Comparison of ENCODE assay signal across 12 mouse cellular contexts in genomic region chr13:63609734-63610133, GRCm38 (mm10). TPM values are rescaled to one million over a fixed set of nuclear protein-coding genes. Genes with fewer than 3 reads are reported as not detected.
DNase-seq lines count a peak whose midpoint lies in the region; ATAC-seq and TF ChIP-seq lines count a peak whose summit lies in the region.
"Had no signal": no experiment of that assay in that cellular context is flagged by ENCODE, and none has a peak within 500 bp of the region (broad histone marks: within the 10 kb centered on the region; RNA-seq: fewer than 3 reads in every experiment).

No protein-coding gene starts in this region.

- no peak overlapping the region for H3K4me3 ChIP-seq in intestine, embryonic 14.5 days (ENCODE audit: low read depth, low read length)
- H3K4me3 ChIP-seq in intestine, postnatal 0 days (ENCODE audit: low read depth, low read length), result no peak overlapping the region
- no peak overlapping the region for H3K4me3 ChIP-seq in midbrain, embryonic 10.5 days
- H3K4me3 ChIP-seq in midbrain, embryonic 15.5 days, result no peak overlapping the region
- no peak overlapping the region for H3K4me3 ChIP-seq in limb, embryonic 11.5 days (ENCODE audit: low read depth, low read length)
- H3K4me3 ChIP-seq: erythroblast, embryonic 14.5 days; hindbrain, embryonic 12.5 days had no signal

- no peak overlapping the region for H3K9ac ChIP-seq in intestine, embryonic 14.5 days (ENCODE audit: low read length)
- no peak overlapping the region for H3K9ac ChIP-seq in intestine, postnatal 0 days (ENCODE audit: low read depth, low read length)
- no peak overlapping the region for H3K9ac ChIP-seq in midbrain, embryonic 15.5 days
- H3K9ac ChIP-seq in limb, embryonic 11.5 days (ENCODE audit: low read length), result 0 out of 2 replicates have a peak overlapping the region, but pooled peaks have one; percentile 43
- H3K9ac ChIP-seq: hindbrain, embryonic 12.5 days had no signal

- intact Hi-C loops in left cerebral cortex, postnatal 25 days (cut with DNase I), result no loop called here

- TF ChIP-seq CTCF in intestine, postnatal 0 days (IDR thresholded peaks at IDR 0.05; ENCODE audit: low read depth), result no peak

- DNase-seq in intestine, embryonic 14.5 days (ENCODE audit: low spot score), result peak; percentile 63
- no peak for DNase-seq in midbrain, embryonic 10.5 days (ENCODE audit: low spot score)
- DNase-seq in limb, embryonic 11.5 days (ENCODE audit: low spot score), result peak; percentile 28
- no peak for DNase-seq in left cerebral cortex, postnatal 25 days (ENCODE audit: low spot score in 2 of 2)
- DNase-seq in thymus, adult 18-20 months, result no peak
- no peak for DNase-seq in frontal cortex, postnatal 36 days (ENCODE audit: low spot score in 2 of 2)
- DNase-seq: cerebellum, postnatal 14 days; heart, adult 11 months had no signal

- no peaks in the 10 kb centered on the region for H3K27me3 ChIP-seq in intestine, embryonic 14.5 days (replicated peaks; ENCODE audit: control insufficient read depth, insufficient read depth, low read length)
- no peaks in the 10 kb centered on the region for H3K27me3 ChIP-seq in intestine, postnatal 0 days (replicated peaks; ENCODE audit: control insufficient read depth, insufficient read depth, low read length)
- peaks cover 56% of the 10 kb centered on the region for H3K27me3 ChIP-seq in midbrain, embryonic 10.5 days (ENCODE audit: low read depth, poor library complexity, severe bottlenecking)
- peaks cover 12% of the 10 kb centered on the region; the same call in 1 of the 2 replicates for H3K27me3 ChIP-seq in midbrain, embryonic 15.5 days (replicated peaks)
- no peaks in the 10 kb centered on the region for H3K27me3 ChIP-seq in limb, embryonic 11.5 days (ENCODE audit: control insufficient read depth, insufficient read depth, low read length)
- H3K27me3 ChIP-seq: hindbrain, embryonic 12.5 days had no signal

- H3K36me3 ChIP-seq in intestine, embryonic 14.5 days (ENCODE audit: control insufficient read depth, insufficient read depth, low read length), result no peaks in the 10 kb centered on the region
- no peaks in the 10 kb centered on the region for H3K36me3 ChIP-seq in intestine, postnatal 0 days (ENCODE audit: control insufficient read depth, insufficient read depth)
- H3K36me3 ChIP-seq in midbrain, embryonic 10.5 days, result no peaks in the 10 kb centered on the region
- H3K36me3 ChIP-seq in midbrain, embryonic 15.5 days (replicated peaks), result no peaks in the 10 kb centered on the region
- H3K36me3 ChIP-seq in limb, embryonic 11.5 days (ENCODE audit: control insufficient read depth, insufficient read depth, low read length), result no peaks in the 10 kb centered on the region
- H3K36me3 ChIP-seq: hindbrain, embryonic 12.5 days had no signal

- H3K9me3 ChIP-seq in intestine, embryonic 14.5 days (ENCODE audit: control insufficient read depth, low read length), result no peaks in the 10 kb centered on the region
- H3K9me3 ChIP-seq in intestine, postnatal 0 days (ENCODE audit: control insufficient read depth), result no peaks in the 10 kb centered on the region
- no peaks in the 10 kb centered on the region for H3K9me3 ChIP-seq in midbrain, embryonic 10.5 days (replicated peaks)
- H3K9me3 ChIP-seq in midbrain, embryonic 15.5 days, result no peaks in the 10 kb centered on the region
- no peaks in the 10 kb centered on the region for H3K9me3 ChIP-seq in limb, embryonic 11.5 days (ENCODE audit: control insufficient read depth, low read length)
- H3K9me3 ChIP-seq: hindbrain, embryonic 12.5 days had no signal

- H3K4me2 ChIP-seq in intestine, embryonic 14.5 days (ENCODE audit: low read length), result peak overlapping the region; percentile 25
- H3K4me2 ChIP-seq in intestine, postnatal 0 days (replicated peaks; ENCODE audit: low read depth), result no peak overlapping the region
- H3K4me2 ChIP-seq in midbrain, embryonic 15.5 days, result no peak overlapping the region
- H3K4me2 ChIP-seq in limb, embryonic 11.5 days (ENCODE audit: low read depth, severe bottlenecking), result no peak overlapping the region
- H3K4me2 ChIP-seq: hindbrain, embryonic 12.5 days had no signal

- 4% methylated on average over 10 of the region's 10 CpGs for WGBS in intestine, embryonic 14.5 days
- 18% methylated on average over 10 of the region's 10 CpGs for WGBS in intestine, postnatal 0 days
- WGBS in midbrain, embryonic 10.5 days, result 32% methylated on average over 10 of the region's 10 CpGs
- WGBS in midbrain, embryonic 15.5 days, result 45% methylated on average over 10 of the region's 10 CpGs
- WGBS in limb, embryonic 11.5 days, result 6% methylated on average over 10 of the region's 10 CpGs

- H3K27ac ChIP-seq in intestine, embryonic 14.5 days (ENCODE audit: low read depth), result peak overlapping the region; percentile 39; the same call in 1 of the 2 replicates
- no peak overlapping the region for H3K27ac ChIP-seq in intestine, postnatal 0 days (ENCODE audit: low read depth, low read length)
- H3K27ac ChIP-seq in midbrain, embryonic 10.5 days (replicated peaks), result 0 out of 2 replicates have a peak overlapping the region, but pooled peaks have one; percentile 49
- H3K27ac ChIP-seq in midbrain, embryonic 15.5 days, result no peak overlapping the region
- no peak overlapping the region for H3K27ac ChIP-seq in limb, embryonic 11.5 days (replicated peaks; ENCODE audit: low read depth, low read length)
- H3K27ac ChIP-seq: hindbrain, embryonic 12.5 days had no signal

- ATAC-seq in intestine, embryonic 14.5 days (replicated peaks; ENCODE audit: low FRiP score, low TSS enrichment, low read depth), result peak; percentile 71
- no peak for ATAC-seq in intestine, postnatal 0 days
- ATAC-seq in midbrain, embryonic 15.5 days (replicated peaks), result no peak
- ATAC-seq in limb, embryonic 11.5 days (ENCODE audit: insufficient number of reproducible peaks, low FRiP score, low TSS enrichment, low read depth), result peak; percentile 75

- peaks cover 30% of the 10 kb centered on the region for H3K4me1 ChIP-seq in intestine, embryonic 14.5 days (replicated peaks; ENCODE audit: control insufficient read depth, insufficient read depth, low read length)
- no peaks in the 10 kb centered on the region for H3K4me1 ChIP-seq in intestine, postnatal 0 days (replicated peaks; ENCODE audit: control insufficient read depth, insufficient read depth, low read length)
- peaks cover 29% of the 10 kb centered on the region for H3K4me1 ChIP-seq in midbrain, embryonic 10.5 days
- no peaks in the 10 kb centered on the region for H3K4me1 ChIP-seq in midbrain, embryonic 15.5 days
- peaks cover 18% of the 10 kb centered on the region for H3K4me1 ChIP-seq in limb, embryonic 11.5 days (ENCODE audit: control insufficient read depth, insufficient read depth, low read length)

RNA-seq across cellular contexts. Expression of gene Ptch1, which starts 36.3 kb away (rescaled TPM):
- polyA plus RNA-seq in intestine, embryonic 14.5 days (2014; fragmentation: Nextera tagmentation; extraction: Ambion mirVana), result 62.8 and 68.0 TPM in 2 replicates
- polyA plus RNA-seq in intestine, postnatal 0 days (2015; fragmentation: Nextera tagmentation; extraction: Ambion mirVana), result 11.0 and 11.9 TPM in 2 replicates
- 30.9 and 31.6 TPM in 2 replicates for polyA plus RNA-seq in midbrain, embryonic 10.5 days (2016; fragmentation: Nextera tagmentation; extraction: Ambion mirVana)
- 15.5 and 15.7 TPM in 2 replicates for polyA plus RNA-seq in midbrain, embryonic 15.5 days (2015; fragmentation: Nextera tagmentation; extraction: Ambion mirVana)
- 25.6 and 27.4 TPM in 2 replicates for polyA plus RNA-seq in limb, embryonic 11.5 days (2014; fragmentation: Nextera tagmentation; extraction: Ambion mirVana)
- total RNA-seq in left cerebral cortex, postnatal 25 days (2021), result 10 to 100 TPM; 44.5 to 48.0 TPM

Comparison
In these comparisons a context has a peak if more than half of its experiments do, and no peak if none do; other contexts are left out.
1. ATAC-seq: peak in intestine, embryonic 14.5 days (single experiment) and limb, embryonic 11.5 days (single experiment); none in intestine, postnatal 0 days (single experiment) and midbrain, embryonic 15.5 days (single experiment).
2. H3K27ac ChIP-seq: peak in intestine, embryonic 14.5 days (single experiment) and midbrain, embryonic 10.5 days (single experiment); none in intestine, postnatal 0 days (single experiment), midbrain, embryonic 15.5 days (single experiment) and limb, embryonic 11.5 days (single experiment).
3. DNase-seq: peak in intestine, embryonic 14.5 days (single experiment) and limb, embryonic 11.5 days (single experiment); none in midbrain, embryonic 10.5 days (single experiment), left cerebral cortex, postnatal 25 days (0 of 2), thymus, adult 18-20 months (0 of 2) and frontal cortex, postnatal 36 days (0 of 2).